Mouse (Mus musculus) heart, adult 2 months (tissue): ENCODE measurements around the gene Cog5.

ENCODE experiments used
- CTCF ChIP-seq: fragments of 200-600 bp; IDR thresholded peaks from 2 replicates; pipeline ENCODE4 v1.8.1; 2022; ENCODE audit warnings: antibody characterized with exemption, mild to moderate bottlenecking, moderate library complexity
- EP300 ChIP-seq: fragments of 200-500 bp; IDR thresholded peaks from 2 replicates; pipeline ENCODE4 v1.6.1; 2011; ENCODE audit warnings: low read depth, low read length, control low read depth; ENCODE audit not compliant: insufficient read depth

- TF ChIP-seq CTCF (no peak), EP300 (no peak)
Measured at GRCm38 (mm10) chr12:31892079-31892478, 237.4 kb downstream of the Cog5 start.
